Mouse (Mus musculus): ENCODE results near the gene Nup54. TPM values are rescaled to one million over a fixed set of nuclear protein-coding genes. Genes with fewer than 3 reads are reported as not detected.

Nup54 gene
- total RNA-seq, 2 experiments from 2014 or later = 75.8 to 78.1 TPM

DNA sequence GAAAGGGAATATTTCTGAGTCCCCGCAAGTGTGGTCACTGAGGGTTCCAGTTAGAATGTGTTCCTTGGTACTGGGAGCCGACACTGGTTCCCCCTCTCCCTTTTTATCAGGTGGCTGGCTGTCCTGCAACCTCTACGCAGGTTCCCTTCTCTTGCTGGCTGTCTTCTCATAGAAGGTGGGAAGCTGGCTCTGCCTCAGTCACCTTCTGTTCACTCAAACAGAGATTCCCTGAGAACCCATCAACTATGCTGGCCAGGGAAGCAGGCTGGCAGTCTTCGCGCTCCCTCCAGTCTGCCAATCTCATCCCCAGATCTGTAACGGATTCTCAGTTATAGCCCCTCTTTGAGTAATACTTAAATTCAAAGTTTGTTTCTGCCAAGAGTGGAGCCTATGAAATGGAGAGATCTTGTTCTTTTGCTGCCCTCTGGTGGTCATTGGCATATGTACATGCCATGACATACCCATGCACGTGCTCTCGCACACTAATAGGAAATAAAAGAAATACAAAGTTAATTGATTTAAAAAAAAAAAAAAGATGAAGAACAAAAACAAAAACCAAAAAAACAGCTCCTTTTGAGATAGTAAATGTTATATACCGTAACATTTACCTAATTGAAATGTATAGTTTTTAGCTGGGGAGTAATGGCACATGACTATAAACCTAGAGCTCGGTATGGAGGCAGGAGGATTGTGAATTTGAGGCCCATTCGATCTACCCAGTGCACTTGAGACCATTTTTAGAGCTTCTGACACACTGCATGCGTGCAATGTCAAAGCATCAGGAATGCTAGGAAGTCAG lies 53.3 kb downstream of the Nup54 start:
- ATAC-seq (replicated peaks; ENCODE audit: poor library complexity) = peak; percentile 89

DNA sequence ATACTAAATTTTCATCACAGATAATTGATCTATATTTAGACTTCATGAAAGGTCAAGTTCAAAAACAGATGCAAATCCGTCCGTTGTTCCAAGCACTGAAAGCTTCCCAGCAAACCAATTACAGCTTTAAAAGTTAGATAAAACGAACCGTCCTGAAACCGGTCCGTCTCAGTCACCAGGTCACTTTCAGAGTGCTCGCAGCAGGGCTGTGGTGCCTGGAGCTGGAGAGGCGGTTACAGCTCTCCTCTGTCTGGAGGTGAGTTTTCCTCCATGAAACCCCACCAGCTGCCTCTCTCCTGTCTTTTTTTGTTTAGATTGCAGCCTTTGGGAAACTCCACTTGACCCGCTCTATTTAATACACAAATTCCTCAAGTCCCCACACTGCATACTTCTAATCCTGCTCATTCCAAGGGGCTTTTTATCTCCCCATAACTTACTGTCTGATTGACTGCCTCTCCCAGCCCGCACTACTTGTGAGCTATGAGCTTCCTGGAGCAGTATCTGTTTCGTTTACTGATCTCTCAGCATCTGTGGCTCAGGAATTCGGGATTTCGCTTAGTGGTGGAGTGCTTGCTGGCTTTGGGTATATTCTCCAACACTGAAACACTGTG lies 58.1 kb downstream of the Nup54 start:
- no peak for ATAC-seq (replicated peaks; ENCODE audit: poor library complexity)

DNA sequence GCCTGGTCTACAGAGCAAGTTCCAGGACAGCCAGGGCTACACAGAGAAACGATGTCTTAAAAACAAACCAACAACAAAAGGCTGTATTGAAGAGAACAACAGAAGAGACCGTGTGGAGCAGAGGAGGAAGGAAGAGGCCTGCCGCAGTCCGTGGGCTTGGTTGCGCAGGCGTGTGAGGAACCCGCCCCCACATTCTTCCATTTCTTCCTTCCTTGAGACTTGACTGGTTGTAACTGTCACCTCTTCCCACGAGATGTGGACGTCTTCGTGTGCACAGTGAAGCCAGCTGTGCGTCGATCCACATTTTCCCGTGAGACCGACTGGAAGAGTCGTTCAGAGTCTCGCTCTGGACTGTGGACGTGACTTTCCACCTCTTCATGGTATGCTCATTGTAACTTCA lies 59.7 kb downstream of the Nup54 start:
- ATAC-seq (replicated peaks; ENCODE audit: poor library complexity) = peak; percentile 86

- ATAC-seq (replicated peaks; ENCODE audit: poor library complexity) = peak; percentile 58
Observed at GRCm38 (mm10) chr5:92374721-92375142, 60.3 kb downstream of the Nup54 start.

GRCm38 (mm10) chr5:92372605-92373004 lies 62.4 kb downstream of the Nup54 start:
- ATAC-seq (replicated peaks; ENCODE audit: poor library complexity) = no peak

DNA sequence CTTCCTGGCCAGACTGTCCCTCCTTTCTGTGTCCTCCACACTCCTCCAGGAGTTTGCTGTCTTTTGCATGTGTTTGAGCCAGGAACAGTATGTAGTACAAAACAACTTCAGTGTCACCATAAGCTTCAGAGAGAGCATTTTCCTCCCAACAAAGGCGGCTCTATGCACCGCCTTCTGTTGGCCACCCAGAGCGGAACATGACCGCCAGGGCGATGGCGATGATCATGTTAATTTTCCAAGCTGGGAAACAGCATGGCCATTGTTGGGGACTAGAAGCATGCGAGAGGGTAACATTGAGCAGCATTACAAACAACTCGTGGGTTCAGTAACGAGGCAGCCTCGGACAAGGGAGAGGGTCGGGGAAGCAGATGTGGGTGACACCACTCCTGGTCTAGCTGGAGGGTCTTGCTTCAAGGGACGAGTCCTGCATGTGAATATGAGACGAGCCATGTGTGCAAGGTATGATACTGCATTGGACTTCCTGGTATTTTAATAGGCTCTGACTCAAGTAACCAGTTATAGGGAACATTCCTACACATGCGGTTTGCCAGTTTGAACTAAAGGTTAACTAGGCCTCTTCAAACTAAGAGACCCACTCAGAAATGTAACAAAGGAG lies 63.5 kb downstream of the Nup54 start:
- no peak for ATAC-seq (replicated peaks; ENCODE audit: poor library complexity)

GRCm38 (mm10) chr5:92370891-92371290 lies 64.1 kb downstream of the Nup54 start:
- no peak for ATAC-seq (replicated peaks; ENCODE audit: poor library complexity)

DNA sequence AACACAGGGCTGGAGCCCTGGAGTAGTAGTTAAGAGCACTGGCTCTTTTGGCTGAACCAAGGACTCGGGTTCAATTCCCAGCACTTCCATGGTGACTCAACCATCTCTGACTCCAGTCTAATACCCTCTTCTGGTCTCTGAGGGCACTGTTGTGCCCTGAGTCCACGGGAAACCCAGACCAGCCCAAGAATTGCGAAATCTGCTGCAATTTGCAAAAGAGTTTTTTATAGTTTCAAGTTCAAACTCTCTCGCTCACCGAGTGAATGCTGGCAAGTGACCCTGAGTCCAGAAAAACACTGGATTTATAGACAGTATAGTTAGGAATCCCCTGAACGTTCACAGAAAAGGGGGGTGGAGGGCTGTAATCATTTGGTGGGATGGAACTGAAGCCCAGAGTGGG lies 64.6 kb downstream of the Nup54 start:
- no peak for ATAC-seq (replicated peaks; ENCODE audit: poor library complexity)

DNA sequence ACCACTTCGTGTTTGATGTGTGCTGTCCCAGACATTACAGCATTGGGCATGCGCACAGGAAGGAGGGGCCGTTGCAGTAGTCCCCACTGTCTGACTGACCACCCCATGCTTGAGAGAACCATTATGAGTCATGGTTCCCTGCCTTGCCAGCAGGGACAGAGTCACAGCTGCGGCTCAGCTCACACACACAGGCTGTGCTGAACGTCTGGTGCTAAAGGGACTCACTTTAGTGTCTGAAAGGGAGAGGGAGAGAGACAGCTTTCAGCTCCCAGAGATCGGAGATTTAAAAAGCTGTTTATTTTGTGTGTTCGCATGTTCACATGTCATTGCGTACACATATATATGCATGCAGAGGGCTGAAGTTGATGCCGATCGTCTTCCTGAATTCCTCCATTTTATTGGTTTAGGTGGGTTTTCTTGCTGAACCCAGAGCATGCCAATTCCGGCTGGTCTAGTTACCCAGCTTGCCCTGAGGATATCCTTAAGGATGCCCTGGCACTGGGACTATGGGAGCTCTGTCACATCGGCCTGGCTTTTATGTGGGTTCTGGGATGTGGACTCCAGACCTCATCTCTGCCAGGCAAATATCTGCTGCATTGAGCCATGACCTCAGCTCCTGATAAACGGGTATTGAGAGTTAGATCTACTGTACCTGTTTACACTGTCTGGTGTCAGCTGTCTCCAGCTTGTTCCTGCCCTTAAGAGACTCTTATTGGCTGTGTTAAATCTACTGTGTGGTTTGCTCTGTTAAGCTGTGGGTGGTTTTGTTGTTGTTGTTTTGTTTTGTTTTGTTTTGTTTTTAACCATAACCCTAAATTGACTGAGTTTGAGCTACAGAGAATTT lies 65.6 kb downstream of the Nup54 start:
- peak; percentile 64 for ATAC-seq (replicated peaks; ENCODE audit: poor library complexity)

GRCm38 (mm10) chr5:92368392-92368791 lies 66.6 kb downstream of the Nup54 start:
- peak; percentile 69 for ATAC-seq (replicated peaks; ENCODE audit: poor library complexity)

DNA sequence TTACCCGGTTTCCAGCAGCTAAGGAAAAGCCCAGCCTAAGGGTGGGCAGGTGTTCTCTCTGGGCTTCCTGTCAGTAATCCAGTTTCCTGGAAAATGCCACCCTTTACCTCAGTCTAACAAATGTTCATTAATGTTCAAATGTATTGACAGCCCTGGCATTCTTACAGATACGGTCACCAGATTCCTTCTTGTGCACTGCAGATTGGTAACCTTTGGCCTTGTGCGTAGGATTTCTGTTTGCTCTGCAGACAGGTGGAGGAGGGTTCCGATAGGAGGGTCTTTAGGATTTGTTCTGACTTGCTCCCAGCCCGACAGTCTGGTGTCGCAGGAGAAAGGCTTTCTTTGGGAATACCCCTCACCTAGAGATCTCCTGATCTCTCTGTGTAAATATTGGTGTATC lies 68.5 kb downstream of the Nup54 start:
- no peak for ATAC-seq (replicated peaks; ENCODE audit: poor library complexity)

Other genes starting within 250 kb of the Nup54 start
- gene U90926, start 219.8 kb downstream of the Nup54 start, total RNA-seq (2015) = not detected in 2 replicates
- not detected in 2 replicates for gene U90926, start 219.8 kb downstream of the Nup54 start, total RNA-seq (2017)
- 0.99 TPM in 1 of 2 replicates, not detected in the other for gene Ppef2, start 178.9 kb downstream of the Nup54 start, total RNA-seq (2015)
- gene Ppef2, start 178.9 kb downstream of the Nup54 start, total RNA-seq (2017) = 0.37 TPM in 1 of 2 replicates, not detected in the other
- 12.0 and 15.0 TPM in 2 replicates for gene Naaa, start 157.0 kb downstream of the Nup54 start, total RNA-seq (2015)
- gene Naaa, start 157.0 kb downstream of the Nup54 start, total RNA-seq (2017) = 7.1 and 13.5 TPM in 2 replicates
- 39.5 and 46.5 TPM in 2 replicates for gene Sdad1, start 124.7 kb downstream of the Nup54 start, total RNA-seq (2015)
- 69.5 and 86.2 TPM in 2 replicates for gene Sdad1, start 124.7 kb downstream of the Nup54 start, total RNA-seq (2017)
- 0.37 and 1.2 TPM in 2 replicates for gene Cxcl9, start 107.1 kb downstream of the Nup54 start, total RNA-seq (2015)
- 0.27 and 0.33 TPM in 2 replicates for gene Cxcl9, start 107.1 kb downstream of the Nup54 start, total RNA-seq (2017)
- gene Art3, start 103.4 kb downstream of the Nup54 start, total RNA-seq (2015) = 1.2 and 1.5 TPM in 2 replicates
- 0.54 TPM in 1 of 2 replicates, not detected in the other for gene Art3, start 103.4 kb downstream of the Nup54 start, total RNA-seq (2017)
- gene Cxcl10, start 86.3 kb downstream of the Nup54 start, total RNA-seq (2015) = 4.7 and 10.5 TPM in 2 replicates
- 1.3 and 5.3 TPM in 2 replicates for gene Cxcl10, start 86.3 kb downstream of the Nup54 start, total RNA-seq (2017)
- 27.0 and 30.0 TPM in 2 replicates for gene Scarb2, start 71.6 kb upstream of the Nup54 start, total RNA-seq (2015)
- 40.4 and 44.8 TPM in 2 replicates for gene Scarb2, start 71.6 kb upstream of the Nup54 start, total RNA-seq (2017)
- not detected in 2 replicates for gene Fam47e, start 119.8 kb upstream of the Nup54 start, total RNA-seq (2015)
- not detected in 2 replicates for gene Fam47e, start 119.8 kb upstream of the Nup54 start, total RNA-seq (2017)
- gene Stbd1, start 167.8 kb upstream of the Nup54 start, total RNA-seq (2015) = 0.17 TPM in 1 of 2 replicates, not detected in the other
- gene Stbd1, start 167.8 kb upstream of the Nup54 start, total RNA-seq (2017) = 0.98 and 2.4 TPM in 2 replicates
- gene Ccdc158, start 240.1 kb upstream of the Nup54 start, total RNA-seq (2015) = 2.3 and 5.6 TPM in 2 replicates
- 3.5 and 4.6 TPM in 2 replicates for gene Ccdc158, start 240.1 kb upstream of the Nup54 start, total RNA-seq (2017)
- 0.49 TPM in 1 of 2 replicates, not detected in the other for gene Shroom3, start 248.2 kb upstream of the Nup54 start, total RNA-seq (2015)
- gene Shroom3, start 248.2 kb upstream of the Nup54 start, total RNA-seq (2017) = not detected in 2 replicates

Measured in megakaryocyte progenitor cell, adult 5-6 weeks (primary cell).